Mouse (Mus musculus) retina, postnatal 7 days (tissue): ENCODE data around the gene Rin3.

Source experiments
- DNase-seq: peaks from one replicate; pipeline ENCODE4 v3.0.0-alpha.2; 2012; ENCODE audit warnings: low read depth, low spot score

Gene Rin3

GRCm38 (mm10) chr12:102369488-102370235 is 86.8 kb downstream of the Rin3 start:
- no peak for DNase-seq

DNA sequence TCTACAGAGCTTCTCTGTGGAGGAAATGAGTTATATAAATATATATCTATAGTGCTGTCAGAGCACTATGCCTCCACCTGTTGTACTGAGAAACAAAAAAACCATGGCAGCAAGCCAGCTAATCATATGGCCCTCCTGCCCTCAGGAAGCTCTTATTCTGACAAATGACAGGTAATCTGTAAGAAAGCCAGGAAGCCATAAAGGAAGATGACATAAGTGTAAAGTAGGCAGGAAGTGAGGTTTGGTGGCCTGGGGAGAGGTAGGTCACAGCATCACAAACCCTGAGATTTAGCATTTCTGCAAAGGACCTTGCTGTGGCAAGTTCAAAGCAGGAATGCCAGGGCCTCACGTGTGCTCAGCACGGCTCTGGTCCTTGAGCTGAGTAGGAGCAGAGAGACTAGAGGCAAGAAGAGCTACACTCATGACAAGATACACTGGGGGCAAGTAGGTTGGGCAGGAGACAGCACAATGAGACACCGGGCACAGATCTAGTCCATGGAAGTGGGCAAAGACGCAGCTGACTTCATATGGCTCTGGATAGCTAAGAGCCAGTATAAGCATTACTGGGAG is 88.2 kb downstream of the Rin3 start:
- DNase-seq, result no peak

DNA sequence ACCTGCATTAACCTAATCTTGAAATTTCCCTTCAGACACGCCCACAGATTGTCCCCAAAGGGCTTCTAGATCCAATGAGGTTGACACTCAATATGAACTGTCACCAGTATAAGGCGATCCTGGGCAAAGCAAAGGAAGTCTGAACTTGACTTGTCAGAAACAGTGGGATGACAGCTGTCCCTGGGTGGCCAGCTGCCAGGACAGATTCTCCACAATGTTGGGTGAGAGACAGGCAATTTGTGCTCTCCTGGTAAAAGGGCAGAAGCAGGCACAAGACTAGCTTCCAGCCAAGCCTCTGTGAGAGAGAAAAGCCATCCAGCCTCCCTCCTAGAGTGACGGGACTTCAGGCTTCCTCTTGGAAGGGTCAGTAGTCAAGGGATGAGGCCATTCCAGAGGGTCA is 89.5 kb downstream of the Rin3 start:
- DNase-seq, result no peak

DNA sequence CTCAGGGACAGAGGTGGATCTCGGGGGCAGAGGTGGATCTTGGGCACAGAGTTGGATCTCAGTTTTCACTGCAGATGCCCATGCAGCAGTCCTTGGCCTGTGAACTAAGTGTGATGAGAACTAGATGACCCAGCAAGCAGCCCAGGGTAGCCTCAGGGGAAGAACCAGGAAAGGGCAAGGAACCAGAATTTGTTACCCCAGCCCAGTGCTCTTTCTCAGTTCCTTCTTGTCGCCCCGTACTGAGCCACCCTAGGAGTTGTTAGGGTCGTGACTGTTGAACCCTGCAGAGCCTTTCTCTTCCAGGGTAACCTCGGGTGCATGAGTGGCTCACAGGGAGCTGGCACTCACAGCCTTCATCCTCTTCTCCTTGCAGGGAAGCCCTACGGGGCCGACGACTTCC is 99.3 kb downstream of the Rin3 start:
- no peak for DNase-seq

GRCm38 (mm10) chr12:102383288-102383687 is 100.4 kb downstream of the Rin3 start:
- no peak for DNase-seq

DNA sequence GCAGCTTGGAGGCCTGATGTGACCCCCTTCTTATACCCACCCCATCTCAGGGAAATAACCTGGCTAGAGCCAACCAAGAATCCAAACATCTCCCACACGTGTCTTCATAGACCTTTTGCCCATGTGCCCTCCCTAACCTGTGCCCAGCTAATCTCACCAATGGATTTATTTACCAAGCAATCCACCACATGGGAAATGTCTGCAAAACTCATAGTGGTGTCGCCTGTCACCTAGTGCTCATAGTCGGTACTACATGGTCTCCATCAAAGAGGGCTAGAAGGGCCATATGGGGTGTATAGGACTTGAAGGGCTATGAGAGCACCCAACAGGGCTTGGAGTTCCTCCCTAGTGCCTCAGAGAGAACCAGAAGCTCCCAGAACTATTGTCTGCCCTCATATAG is 102.0 kb downstream of the Rin3 start:
- peak; percentile 71 for DNase-seq

GRCm38 (mm10) chr12:102387219-102387917 is 104.5 kb downstream of the Rin3 start:
- DNase-seq, result peak; percentile 84

GRCm38 (mm10) chr12:102390042-102390441 is 107.2 kb downstream of the Rin3 start:
- DNase-seq, result no peak

GRCm38 (mm10) chr12:102391109-102391508 is 108.3 kb downstream of the Rin3 start:
- no peak for DNase-seq

GRCm38 (mm10) chr12:102391982-102392381 is 109.1 kb downstream of the Rin3 start:
- DNase-seq, result peak; percentile 27

DNA sequence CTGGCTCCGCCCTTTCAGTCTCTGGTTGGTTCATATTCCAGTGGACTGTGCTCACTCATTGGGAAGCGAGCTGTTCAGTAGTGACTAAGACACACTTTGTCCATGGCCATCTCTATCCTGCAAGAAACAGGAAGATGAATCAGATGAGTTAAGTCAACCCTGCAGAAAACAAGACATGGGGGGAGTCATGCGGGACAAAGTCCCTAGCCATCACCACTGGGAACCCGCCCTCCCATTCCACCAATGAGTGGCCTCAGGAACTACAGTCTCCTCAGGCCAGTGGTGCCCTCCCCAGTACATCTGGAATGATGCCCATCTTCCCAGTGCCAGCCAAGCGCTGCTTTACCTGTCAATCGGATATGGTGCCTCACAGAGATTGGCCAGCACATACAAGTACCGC is 111.6 kb downstream of the Rin3 start:
- DNase-seq, result no peak

DNA sequence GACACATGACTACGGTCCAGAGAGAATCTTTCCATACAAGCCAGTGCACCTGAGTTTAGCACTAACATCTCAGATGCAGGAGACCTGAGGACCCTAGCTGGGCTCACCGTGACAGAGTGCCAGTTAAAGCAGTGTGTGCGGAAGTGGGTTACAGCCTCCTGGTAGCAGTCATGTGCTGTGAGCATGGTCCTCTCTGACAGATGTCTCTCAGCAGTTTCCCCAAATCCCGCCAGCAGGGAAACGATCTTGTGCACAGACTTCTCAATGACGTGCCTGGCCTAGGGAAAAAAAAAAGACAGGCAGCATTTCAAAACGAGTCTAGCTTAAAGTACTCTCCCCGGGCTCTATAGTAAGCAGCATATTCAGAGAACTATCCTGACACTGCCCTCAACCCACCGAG is 112.7 kb downstream of the Rin3 start:
- DNase-seq, result no peak

- DNase-seq, result no peak
These were observed 113.4 kb downstream of the Rin3 start for GRCm38 (mm10) chr12:102395998-102396991.

DNA sequence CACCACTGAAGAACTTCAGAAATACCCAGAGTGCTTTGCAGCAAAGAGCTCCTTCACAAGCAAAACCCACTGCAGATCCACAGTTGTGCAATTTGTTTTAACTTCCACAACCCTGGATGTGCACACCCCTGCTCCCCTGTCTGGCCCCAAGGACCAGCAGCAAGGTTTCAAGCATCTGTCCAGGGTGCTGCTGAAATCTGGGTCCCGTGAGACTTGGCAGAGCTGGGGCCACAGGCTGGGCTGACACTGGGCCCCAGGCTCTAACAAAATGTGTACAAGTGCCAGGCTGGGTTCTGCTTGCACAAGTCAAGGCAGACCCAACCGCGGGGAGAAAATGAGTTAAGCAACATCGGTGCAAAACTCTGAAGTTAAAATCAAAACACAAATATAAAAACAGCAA is 115.7 kb downstream of the Rin3 start:
- no peak for DNase-seq

GRCm38 (mm10) chr12:102413171-102413570 is 130.3 kb downstream of the Rin3 start:
- no peak for DNase-seq

- DNase-seq, result no peak
These were observed 131.8 kb downstream of the Rin3 start for GRCm38 (mm10) chr12:102414686-102415085.

DNA sequence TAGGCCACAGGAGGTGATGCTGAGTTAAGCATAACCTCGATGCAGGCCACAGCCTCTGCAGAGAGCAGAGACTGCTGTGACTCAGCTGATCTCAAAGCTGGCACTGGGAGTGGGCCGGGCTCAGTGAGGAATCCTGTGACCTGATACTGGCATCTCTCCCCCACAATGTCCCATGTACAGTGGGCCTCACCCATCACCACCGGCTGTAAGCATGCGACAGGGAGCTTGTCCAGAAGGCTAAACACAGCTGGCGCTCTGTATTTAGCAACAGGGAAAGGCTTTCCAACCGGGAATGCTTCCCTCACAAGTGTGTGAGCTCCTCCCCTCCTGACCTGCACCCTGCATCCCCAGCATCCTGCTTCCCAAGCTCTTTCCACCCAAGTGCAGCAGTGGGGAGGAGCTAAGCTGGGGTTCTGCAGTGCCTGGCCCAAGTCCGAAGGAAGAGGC is 133.6 kb downstream of the Rin3 start:
- no peak for DNase-seq

GRCm38 (mm10) chr12:102416955-102417510 is 134.2 kb downstream of the Rin3 start:
- DNase-seq, result no peak

DNA sequence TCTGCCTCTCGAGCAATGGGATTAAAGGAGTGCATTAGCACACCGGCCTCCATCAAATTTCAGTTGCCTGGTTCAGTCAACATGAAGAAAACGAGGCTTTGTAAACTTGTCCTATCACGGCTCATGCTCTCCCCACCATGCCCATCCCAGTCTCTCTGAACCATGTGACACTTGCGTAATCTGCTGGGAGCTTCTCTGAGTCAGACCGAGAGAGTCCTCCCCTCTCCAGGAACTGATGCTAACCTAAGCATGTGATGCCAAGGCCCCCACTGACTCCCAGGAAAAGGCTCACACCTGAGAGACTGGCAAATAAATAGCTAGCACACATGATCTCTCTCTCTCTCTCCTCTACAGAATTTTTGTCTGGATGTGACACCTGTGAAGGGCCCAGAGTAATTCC is 134.9 kb downstream of the Rin3 start:
- DNase-seq, result no peak

DNA sequence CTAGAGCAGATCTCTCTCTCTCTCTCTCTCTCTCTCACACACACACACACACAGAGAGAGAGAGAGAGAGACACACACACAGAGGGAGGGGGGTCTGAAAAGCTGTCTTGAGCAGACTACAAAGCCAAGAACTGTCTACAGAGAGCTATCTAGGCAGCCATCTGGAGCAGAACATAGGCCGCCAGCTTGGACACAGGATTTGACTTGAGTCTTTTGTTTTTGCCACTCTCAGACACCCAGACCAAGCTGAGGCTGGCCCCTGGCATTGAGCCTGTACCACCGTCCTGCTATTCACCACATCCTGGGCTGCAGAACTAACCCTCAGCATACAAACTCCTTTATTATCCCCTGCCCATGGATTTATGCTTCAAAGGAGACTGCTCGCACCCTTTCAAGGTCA is 136.7 kb downstream of the Rin3 start:
- peak; percentile 38 for DNase-seq

DNA sequence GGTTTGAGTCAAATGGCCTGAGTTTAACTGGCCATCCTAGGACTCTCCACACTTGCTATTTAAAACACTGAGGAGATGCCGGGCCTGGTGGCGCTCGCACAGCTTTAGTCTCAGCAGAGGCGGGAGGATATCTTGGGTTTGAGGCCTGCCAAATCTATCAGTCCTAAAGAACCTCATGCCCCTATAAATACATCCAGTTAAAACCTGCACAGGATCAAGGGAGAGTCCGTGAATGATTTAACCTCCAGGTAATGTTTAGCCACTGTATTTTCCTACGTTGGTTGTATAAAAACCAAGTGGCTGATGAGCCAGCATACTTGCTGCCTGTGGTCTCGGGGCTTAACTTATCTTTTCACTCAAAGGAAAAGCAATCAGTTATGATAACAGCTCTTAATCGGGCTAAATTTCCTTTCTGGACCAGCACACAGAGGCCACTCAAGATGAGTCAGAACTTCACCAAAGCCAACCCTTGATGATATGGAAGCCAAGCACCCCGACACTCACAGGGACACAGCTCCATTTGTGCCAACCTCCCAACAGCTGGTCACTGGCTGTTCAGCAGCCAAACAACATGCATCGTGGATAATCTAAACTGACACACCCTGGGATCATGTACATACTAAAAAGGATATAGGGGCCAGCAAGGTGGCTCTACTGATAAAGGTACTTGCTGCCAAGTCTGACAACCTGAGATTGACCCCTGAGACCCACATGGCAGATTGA is 137.5 kb downstream of the Rin3 start:
- DNase-seq, result no peak
